ENCODE assay signal across 23 mouse cellular contexts in genomic region chr11:93337756-93338155, GRCm38 (mm10).
"Had no signal": no experiment of that assay in that cellular context is flagged by ENCODE, and none has a peak within 500 bp of the region (broad histone marks: within the 10 kb centered on the region; RNA-seq: fewer than 3 reads in every experiment).

No protein-coding gene starts in this region.

- ATAC-seq: intestine, embryonic 16.5 days; liver, postnatal 0 days; lung, postnatal 0 days had no signal

- H3K27me3 ChIP-seq: limb, embryonic 12.5 days; limb, embryonic 15.5 days; neural tube, embryonic 12.5 days; neural tube, embryonic 15.5 days had no signal

- DNase-seq: kidney, adult 18-20 months; kidney, adult 9 months; kidney, postnatal 14 days; kidney, postnatal 4 days; layer of hippocampus, postnatal 36 days; left cerebral cortex, postnatal 4 days; liver, postnatal 0 days; lung, embryonic 14.5 days; lung, postnatal 36 days; midbrain, embryonic 14.5 days; thymus, adult 2 months; thymus, postnatal 14 days; thymus, postnatal 4 days had no signal

- H3K4me2 ChIP-seq: limb, embryonic 12.5 days; limb, embryonic 15.5 days; liver, embryonic 11.5 days; lung, embryonic 14.5 days; midbrain, embryonic 11.5 days; neural tube, embryonic 12.5 days; neural tube, embryonic 15.5 days had no signal

- H3K36me3 ChIP-seq: limb, embryonic 12.5 days; limb, embryonic 15.5 days; neural tube, embryonic 12.5 days; neural tube, embryonic 15.5 days had no signal

- H3K4me1 ChIP-seq: limb, embryonic 12.5 days; limb, embryonic 15.5 days; neural tube, embryonic 12.5 days; neural tube, embryonic 15.5 days had no signal

- H3K9me3 ChIP-seq: limb, embryonic 12.5 days; limb, embryonic 15.5 days; neural tube, embryonic 12.5 days; neural tube, embryonic 15.5 days had no signal

- H3K9ac ChIP-seq: limb, embryonic 12.5 days; limb, embryonic 15.5 days; liver, embryonic 14.5 days; liver, postnatal 0 days; lung, embryonic 14.5 days; neural tube, embryonic 12.5 days; neural tube, embryonic 15.5 days had no signal

- H3K27ac ChIP-seq: left cerebral cortex, adult 2 months; limb, embryonic 12.5 days; limb, embryonic 15.5 days; liver, embryonic 14.5 days; neural tube, embryonic 12.5 days; neural tube, embryonic 15.5 days had no signal

- H3K4me3 ChIP-seq: left cerebral cortex, adult 2 months; limb, embryonic 12.5 days; limb, embryonic 15.5 days; neural tube, embryonic 12.5 days; neural tube, embryonic 15.5 days had no signal
